Mouse (Mus musculus): ENCODE measurements around the gene Spg11. TPM values are rescaled to one million over a fixed set of nuclear protein-coding genes. Genes with fewer than 3 reads are reported as not detected.

The Spg11 gene
- total RNA-seq, 1 experiment from 2014 or later: 30.3 TPM

DNA sequence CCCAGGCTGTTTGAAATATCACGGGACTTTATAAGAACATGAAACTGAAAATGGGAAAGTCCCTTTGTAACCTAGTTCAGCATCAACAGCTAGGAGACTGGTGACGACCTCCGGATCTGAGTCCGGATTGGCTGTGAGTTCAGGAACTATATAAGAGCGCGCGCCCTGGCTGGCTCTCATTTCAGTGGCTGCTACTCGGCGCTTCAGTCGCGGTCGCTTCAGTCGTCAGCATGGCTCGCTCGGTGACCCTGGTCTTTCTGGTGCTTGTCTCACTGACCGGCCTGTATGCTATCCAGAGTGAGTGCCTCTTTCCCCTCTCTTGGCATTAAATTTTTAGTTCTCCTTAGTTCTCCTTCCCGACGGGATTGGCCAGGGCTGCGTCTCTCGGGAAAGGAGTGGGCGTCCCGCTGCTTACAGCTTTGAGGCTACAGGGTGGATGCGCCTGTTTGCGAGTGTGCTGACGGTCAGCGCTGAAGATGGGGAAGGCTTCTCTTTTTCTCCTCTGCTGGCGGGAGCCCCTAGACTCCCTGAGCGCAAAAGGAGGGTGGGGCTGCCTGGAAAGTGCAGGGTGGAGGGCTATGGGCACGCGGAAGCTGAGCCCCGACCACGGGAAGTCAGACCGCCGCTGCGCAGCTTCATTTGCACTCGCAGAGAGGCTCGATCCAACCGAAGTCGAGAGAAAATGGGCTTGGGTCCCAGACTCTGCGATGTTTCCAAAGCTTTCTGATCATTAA, 29.5 kb upstream of the Spg11 start, which contains the start of gene B2m:
Gene B2m (plus strand): TSS at position 179 of the 734 bp plus-strand sequence.
- peak; percentile 90 for ATAC-seq (ENCODE audit: extremely low read depth, insufficient number of reproducible peaks, low FRiP score, poor library complexity, severe bottlenecking)

DNA sequence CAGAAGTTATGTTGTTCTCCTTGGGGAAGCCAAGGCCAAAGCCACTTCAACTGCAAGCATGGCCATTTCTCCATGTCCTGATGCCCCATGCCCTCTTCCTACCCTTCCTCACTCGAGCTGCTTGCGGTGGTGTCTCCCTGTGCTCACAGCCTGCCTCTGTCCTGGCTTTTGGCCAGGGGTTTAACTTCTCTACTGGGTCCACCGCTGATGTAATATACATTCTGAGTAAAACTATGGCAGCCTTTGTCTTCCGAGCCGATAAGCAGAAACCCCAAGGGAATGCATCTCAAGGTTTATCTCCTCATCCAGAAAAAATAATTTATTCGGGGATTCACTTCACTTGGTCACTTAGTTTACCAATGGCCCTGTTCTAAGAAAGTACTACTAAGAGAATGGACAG, 28.5 kb upstream of the Spg11 start:
- no peak for ATAC-seq (ENCODE audit: extremely low read depth, insufficient number of reproducible peaks, low FRiP score, poor library complexity, severe bottlenecking)

DNA sequence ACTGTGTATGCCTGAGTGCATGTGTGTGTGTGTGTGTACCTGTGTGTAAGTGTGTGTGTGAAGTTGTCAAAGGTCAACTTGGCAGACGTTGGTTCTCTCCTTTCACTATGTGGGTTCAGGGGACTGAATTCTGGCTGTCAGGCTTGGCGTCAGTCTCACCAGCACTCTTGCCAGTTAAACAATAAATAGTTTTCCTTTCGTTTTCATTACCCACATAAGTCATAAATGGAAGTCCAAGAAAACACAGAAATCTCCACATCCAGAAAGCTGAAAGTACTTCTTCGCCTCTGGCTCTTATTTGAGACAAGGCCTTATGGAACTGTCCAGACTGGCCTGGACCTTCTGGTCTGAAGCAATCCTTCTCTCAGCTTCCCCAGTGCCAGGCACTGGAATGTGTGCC, 27.6 kb upstream of the Spg11 start:
- no peak for ATAC-seq (ENCODE audit: extremely low read depth, insufficient number of reproducible peaks, low FRiP score, poor library complexity, severe bottlenecking)

DNA sequence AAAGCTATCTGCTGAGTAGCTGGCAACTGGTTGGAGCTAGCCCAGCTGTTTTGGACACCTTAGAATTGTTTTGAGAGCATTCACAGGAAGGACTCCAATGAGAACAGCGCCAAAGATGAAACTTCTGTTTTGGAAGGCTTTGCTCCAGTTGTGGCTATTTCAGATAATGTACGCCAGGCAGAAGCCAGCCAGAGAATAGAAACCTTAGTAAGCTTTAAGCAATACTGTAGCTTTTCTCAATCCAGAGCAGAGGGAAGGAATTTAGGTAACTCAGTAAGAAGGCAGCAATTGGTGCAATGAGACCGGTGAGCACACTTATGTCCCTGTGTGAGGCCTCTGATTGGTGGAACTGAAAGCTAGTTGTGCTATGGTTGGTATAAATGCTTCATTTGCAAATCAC, 24.9 kb upstream of the Spg11 start:
- no peak for ATAC-seq (ENCODE audit: extremely low read depth, insufficient number of reproducible peaks, low FRiP score, poor library complexity, severe bottlenecking)

DNA sequence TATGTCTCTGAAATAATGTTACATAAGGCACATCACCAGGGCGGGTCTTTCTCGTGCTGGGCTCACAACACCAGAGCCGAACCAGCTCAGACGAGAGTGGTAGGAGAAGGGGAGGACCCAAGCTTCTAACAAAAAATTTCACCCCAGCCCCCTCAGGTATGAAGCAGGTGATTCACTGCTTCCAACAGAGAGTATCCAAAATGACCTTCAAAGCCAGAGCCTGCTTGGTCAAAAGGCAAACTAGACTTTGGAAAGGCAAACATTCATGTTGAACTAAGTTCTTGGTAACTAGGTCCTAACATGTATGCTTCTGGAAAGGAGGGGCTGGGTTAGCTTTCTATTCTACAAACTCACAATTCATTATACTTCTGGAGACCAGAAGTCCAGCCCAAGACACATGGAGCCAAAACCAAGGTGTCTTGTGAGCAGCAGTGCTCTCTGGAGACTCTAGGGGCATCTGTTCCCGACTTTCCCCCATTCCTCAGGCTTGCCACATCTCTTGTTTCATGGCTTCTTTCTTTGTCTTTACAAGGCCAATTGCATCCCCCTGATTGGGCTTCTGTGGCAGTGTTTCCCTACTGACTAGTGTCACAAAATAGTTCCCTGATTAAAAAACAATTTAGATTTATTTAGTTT, 23.3 kb upstream of the Spg11 start:
- ATAC-seq (ENCODE audit: extremely low read depth, insufficient number of reproducible peaks, low FRiP score, poor library complexity, severe bottlenecking): peak; percentile 35; the same call in 1 of the 2 replicates

DNA sequence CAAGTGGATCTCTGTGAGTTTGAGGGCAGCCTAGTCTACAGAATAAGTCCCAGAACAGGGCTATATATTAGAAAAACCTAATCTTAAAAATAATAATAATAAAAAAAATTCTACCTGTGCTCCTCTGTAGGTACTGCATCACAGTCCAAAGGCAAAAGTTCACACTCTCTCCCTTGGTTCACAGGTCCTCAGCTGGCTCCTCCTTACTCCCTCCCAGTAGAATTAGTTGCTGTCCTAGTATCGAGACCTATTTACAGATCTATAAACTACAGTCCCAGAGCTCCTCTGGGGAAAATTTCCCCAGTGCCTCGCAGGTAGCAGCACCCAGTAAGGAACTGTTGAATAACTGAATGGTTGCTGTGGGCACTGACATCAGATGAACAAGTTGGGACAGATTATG, 22.6 kb upstream of the Spg11 start:
- no peak for ATAC-seq (ENCODE audit: extremely low read depth, insufficient number of reproducible peaks, low FRiP score, poor library complexity, severe bottlenecking)

DNA sequence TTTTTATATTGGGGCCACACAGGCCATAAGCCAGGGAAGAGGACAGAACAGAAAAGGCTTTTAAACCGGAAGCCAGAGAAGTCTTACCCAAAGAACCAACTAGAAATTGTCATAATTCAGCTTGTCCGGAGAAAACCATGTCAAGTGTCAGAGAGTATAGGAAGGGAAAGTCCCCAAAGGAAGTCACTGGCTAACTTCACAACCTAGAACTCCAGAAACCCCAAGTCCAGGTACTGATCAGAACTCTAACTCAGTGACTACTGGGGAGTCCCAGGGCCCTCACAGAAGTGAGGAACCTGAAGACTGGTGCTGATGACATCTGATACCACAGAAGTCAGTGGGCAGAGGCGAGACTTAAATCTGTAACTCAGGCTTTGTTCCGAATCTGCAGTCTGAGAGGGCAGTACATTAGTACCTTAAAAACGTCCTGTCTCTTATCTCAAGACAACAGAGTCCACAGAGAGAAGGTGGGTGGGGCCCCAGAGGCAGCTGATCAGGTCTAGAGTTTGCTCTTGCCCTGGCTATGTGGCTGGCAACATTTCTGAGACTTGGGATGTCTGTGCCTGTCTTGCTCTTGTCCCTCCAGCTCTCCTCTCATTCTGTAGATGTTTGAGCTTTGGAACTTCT, 19.8 kb upstream of the Spg11 start:
- ATAC-seq (ENCODE audit: extremely low read depth, insufficient number of reproducible peaks, low FRiP score, poor library complexity, severe bottlenecking): no peak

DNA sequence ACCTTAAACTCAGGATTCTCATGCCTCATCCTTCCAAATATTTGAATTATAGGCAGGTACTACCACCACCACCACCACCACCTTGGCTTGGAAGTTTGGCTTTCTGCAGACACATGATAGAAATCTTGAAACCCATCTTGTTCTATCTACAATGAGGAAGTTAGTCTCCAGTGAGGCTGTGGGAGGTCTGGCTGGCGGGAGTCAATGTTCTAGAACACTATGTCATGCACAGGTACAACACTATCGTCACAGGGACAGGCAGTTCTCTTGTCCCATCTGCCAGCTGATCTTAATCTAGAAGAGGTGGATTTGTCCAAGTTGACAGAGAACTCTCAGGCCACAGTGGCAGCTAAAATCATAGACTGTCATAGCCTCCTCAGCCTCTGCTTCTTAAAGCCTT, 14.4 kb upstream of the Spg11 start:
- no peak for ATAC-seq (ENCODE audit: extremely low read depth, insufficient number of reproducible peaks, low FRiP score, poor library complexity, severe bottlenecking)

DNA sequence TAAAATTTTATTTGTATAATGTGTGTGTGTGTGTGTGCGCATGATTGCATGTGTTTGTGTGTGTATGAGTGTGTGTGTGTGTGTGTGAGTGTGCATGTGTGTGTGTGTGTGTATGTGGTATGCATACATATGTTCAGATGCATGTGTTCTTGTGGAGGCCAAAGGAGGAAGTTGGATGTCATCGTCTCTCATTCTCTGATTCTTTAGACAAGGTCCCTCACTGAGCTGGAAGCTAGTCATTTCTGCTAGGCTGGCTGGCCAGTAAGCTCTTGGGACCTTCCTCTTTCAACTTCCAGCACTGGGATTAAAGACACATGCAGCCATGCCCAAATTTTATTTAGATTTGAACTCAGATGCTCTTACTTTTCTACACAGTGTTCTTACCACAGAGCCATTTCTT, 13.9 kb upstream of the Spg11 start:
- no peak for ATAC-seq (ENCODE audit: extremely low read depth, insufficient number of reproducible peaks, low FRiP score, poor library complexity, severe bottlenecking)

DNA sequence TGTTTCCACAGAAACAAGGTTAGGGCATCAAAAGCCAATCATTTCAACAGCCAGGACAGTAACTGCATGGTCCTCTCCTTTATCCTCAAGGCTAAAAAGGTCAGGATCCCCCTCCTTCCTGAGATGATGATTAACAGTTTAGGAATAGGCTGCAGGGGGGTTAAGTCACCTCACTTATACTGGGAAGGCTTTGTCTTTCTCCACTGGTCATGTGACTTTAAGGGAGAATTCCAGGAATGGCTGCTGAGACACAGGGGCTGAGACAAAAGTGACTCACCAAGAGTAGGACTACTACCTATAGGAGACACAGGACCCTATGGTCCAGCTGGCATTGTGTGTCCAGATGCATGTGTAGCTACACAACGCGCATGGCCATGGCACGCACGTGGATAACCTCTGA, 9.4 kb upstream of the Spg11 start:
- no peak for ATAC-seq (ENCODE audit: extremely low read depth, insufficient number of reproducible peaks, low FRiP score, poor library complexity, severe bottlenecking)

DNA sequence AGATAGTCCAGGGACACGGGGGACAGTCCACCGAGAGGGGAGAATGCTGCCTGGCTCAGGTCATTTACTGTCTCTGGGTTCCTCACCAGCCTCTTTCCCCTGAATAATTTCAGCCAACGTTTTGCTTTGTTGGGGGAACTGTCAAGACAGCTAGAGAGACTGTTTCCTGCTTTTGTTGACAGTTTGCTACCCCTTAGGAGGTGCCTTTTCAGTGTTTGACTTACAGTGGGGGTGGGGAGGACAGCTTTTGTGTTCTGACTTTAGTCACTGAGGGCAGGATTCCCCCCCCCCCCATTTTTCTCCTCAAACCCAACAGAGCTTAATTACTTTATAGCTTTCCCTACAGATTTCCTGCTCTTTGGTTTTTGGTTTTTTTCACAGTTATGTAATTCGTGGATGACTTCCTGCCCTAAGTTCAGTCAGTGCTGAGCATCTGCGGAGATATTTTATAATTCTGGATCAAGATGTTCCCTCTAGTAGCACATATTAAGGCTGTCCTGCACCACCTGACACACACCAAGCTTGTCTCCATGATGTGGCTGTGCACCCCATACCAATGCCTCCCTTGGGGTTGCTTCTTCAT, 8.7 kb upstream of the Spg11 start:
- no peak for ATAC-seq (ENCODE audit: extremely low read depth, insufficient number of reproducible peaks, low FRiP score, poor library complexity, severe bottlenecking)

DNA sequence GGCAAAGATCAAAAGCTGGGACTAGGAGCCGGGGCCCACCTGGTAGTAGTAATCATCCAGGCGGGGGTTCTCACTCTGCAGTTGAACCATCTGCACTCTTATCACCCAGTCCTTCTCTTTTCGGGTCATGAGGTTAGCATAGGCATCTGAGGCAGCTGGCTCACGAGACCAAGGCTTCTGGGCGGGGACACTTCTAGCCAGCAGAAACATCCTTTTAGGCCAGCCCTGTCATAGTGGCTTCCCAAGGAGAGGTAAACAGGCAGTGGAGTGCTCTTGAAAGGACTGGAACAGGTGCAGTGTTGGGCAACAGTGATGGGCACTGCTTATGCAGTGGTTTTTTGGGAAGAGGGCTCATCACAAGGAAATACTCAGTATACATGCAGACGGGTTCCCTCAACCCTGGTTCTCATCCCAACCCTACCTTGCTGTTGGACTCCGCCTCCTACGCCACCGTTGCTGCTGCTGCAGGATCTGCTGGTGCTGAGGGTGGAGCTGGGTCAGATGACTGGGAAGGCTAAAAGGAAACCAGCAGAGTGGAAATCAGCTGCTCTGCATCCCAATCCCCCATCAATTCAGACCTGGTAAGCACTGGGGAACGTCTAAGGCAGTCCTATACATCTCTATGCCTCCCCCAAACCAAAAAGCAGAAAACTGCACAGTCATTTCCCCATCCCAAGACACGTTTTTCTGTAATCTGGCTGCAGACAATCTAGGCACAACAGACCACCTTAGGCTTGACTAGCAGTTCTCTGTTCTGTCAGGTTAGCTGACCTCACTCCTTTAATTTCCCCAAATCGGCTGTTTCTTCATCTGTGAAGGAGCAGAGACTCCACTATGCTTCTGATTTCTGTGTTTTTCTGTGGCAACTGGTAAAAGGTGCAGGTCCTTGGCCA, 7.7 kb upstream of the Spg11 start:
- no peak for ATAC-seq (ENCODE audit: extremely low read depth, insufficient number of reproducible peaks, low FRiP score, poor library complexity, severe bottlenecking)

DNA sequence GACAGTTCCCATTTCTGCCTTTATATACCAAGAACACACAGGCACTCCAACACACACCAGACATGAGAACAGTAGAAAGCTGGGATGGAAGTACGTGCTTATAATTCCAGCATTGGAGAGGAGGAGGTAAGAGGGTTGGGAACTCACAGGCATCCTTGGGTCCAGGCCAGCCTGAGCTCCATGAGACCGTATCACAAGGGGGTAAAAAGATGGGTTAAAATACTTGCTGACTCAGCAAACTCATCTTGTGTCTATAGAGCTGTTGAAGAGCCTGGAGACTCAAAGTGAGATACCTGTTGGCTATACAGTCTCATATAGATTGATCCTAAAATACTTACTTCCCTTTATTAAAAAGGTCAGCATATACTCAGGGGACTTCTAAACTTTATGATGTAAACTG, 1.3 kb downstream of the Spg11 start:
- no peak for ATAC-seq (ENCODE audit: extremely low read depth, insufficient number of reproducible peaks, low FRiP score, poor library complexity, severe bottlenecking)

DNA sequence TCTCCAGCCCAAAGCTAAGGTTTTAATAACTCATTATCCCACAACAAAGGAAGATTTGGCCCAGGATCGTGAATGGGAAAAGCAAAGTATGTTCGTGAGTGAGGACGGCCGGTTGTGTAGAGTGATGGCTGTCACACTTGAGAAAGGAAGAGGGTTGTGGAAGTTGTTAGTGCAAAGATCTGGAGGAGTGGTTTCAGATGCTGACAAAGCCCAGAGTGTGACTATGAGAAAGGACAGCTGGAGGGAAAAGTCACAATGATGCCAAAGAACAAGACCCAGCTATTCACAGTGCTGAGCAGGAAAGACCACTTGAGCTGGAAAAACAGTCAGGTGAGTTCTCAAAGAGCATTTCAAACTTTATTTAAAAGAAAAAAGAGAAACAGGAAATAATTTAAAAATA, 8.5 kb downstream of the Spg11 start:
- ATAC-seq (ENCODE audit: extremely low read depth, insufficient number of reproducible peaks, low FRiP score, poor library complexity, severe bottlenecking): no peak

DNA sequence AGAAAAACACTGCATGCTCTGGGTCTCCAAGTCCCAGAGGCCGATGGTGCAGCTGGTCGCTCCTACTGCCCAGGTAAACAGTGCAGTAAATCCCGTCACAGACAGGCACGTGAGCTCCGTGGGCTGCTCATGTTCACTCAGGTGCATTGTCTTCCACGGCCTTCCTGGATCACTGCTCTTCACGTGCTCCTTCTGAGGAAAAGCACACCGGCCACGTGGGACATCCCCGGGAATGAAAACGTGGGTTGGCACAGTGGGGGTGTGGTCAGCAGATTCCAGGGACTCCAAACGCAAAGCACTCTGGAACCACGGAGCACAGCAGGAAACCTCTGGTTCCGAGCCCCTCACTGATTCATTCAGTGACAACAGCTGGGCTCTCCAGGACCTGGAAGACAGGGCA, 10.1 kb downstream of the Spg11 start:
- no peak for ATAC-seq (ENCODE audit: extremely low read depth, insufficient number of reproducible peaks, low FRiP score, poor library complexity, severe bottlenecking)

DNA sequence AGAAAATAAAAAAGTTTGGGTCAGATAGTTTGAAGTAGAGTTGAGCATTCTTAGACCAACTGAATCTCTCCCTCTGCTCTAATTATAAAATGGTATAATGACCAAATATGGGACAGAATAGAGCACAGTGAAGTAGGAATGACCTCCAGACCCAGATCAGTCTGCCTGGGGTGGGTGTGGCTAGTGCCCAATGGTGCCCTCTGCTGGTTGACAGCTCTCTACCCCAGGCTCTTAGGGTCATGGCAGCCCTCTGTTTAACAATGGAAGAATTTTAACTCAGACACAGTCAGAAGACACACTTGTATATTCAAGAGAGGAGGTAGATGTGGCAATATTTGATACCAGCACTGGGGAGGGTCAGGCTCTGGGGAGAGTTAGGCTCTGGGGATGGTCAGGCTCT, 16.1 kb downstream of the Spg11 start:
- ATAC-seq (ENCODE audit: extremely low read depth, insufficient number of reproducible peaks, low FRiP score, poor library complexity, severe bottlenecking): peak; percentile 61; the same call in 1 of the 2 replicates

DNA sequence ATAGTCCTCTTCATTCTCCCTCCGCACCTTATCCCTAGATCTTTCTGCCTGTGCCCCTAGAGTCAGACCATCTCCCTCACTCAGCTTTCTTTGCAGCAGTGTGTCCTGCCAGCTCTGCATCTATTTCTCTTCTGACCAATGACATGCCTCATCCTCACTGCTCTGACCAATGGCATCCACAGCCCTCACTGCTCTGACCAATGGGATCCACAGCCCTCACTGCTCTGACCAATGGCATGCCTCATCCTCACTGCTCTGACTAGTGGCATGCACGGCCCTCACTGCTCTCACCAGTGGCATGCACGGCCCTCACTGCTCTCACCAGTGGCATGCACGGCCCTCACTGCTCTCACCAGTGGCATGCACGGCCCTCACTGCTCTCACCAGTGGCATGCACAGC, 20.5 kb downstream of the Spg11 start:
- ATAC-seq (ENCODE audit: extremely low read depth, insufficient number of reproducible peaks, low FRiP score, poor library complexity, severe bottlenecking): peak; percentile 33; the same call in 1 of the 2 replicates

DNA sequence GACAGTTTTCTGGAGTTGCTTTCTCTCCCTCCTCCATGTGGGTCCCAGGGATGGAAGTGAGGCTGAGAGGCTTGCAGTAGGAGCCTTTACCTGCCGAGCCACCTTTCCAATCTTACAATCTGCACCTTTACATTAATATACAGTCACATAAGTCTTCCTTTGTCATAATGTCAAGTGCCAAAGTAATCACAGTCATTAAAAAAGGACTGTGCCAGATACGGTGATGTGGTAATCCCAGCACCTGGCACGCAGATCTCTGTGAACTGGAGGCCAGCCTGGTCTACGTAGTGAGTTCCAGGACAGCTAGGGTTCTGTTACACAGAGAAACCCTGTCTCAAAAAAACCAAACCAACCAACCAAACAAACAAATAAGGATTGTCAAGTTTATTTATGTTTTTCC, 24.3 kb downstream of the Spg11 start:
- no peak for ATAC-seq (ENCODE audit: extremely low read depth, insufficient number of reproducible peaks, low FRiP score, poor library complexity, severe bottlenecking)

DNA sequence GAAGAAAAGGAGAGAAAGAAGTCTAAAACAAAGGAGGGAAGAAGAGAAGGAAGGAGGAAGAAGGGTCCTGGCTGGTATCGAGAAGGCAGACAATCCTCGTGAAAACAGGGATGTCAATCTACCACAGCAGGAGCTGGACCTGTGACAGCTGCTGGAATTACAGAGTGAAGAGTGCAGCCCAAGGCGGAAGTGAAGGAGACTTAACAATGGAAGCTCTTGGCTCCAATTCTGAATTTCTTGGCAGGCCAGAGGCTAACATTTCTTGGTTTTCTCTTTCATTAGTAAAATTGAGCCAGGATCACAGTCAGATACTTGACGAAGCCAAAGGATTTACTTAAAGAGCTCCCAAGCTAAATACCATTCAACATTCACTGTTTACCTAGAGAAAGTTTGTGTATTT, 31.7 kb downstream of the Spg11 start:
- ATAC-seq (ENCODE audit: extremely low read depth, insufficient number of reproducible peaks, low FRiP score, poor library complexity, severe bottlenecking): no peak
